In the genomic region with DNA sequence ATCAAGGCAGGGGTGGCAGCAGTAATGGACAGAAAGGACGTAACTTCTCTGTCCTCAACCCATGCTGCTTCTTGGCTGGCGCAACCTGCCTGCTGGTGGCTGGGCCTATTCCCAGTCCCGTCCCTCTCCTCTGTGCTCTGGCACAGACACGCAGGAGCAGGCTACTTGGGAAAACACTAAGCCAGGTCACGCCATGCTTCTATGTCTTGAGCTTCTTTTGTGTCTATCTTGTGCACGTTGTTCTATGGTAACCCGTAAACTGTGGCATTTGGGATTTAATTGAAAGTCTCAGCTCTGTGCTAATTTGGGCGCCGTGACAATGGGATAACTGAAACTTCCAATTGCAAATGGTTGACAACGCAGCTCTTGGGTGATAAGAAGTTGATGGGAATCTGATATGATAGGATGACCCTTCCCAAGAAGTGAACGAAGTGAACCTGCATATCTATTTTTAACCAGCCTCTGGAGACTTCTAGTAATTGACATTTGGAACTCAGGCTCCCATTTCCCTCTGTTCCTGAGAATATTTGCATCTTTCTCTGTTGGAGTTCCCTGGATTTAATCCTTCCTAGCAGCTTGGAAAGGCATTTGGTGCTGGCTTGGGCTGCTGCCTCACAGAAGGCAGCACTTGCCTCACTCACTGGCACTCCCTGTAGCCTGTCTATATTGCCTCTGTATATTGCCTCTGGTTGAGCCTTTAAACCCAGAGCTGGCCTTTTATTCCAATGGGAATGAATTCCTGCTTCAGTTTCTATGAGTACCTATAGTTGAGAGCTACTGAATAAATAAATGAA, we compare ENCODE assay signal across 12 mouse cellular contexts.
DNase-seq lines count a peak whose midpoint lies in the region; ATAC-seq and TF ChIP-seq lines count a peak whose summit lies in the region.
"Had no signal": no experiment of that assay in that cellular context is flagged by ENCODE, and none has a peak within 500 bp of the region (broad histone marks: within the 10 kb centered on the region; RNA-seq: fewer than 3 reads in every experiment).

No protein-coding gene starts in this region.

- no peaks in the 10 kb centered on the region; the same call in 1 of the 2 replicates for H3K4me1 ChIP-seq in hindbrain, embryonic 16.5 days (ENCODE audit: control insufficient read depth, insufficient read depth, low read depth, low read length)
- no peaks in the 10 kb centered on the region for H3K4me1 ChIP-seq in hindbrain, embryonic 13.5 days (replicated peaks)
- H3K4me1 ChIP-seq: liver, embryonic 15.5 days had no signal

- peak; percentile 62 for DNase-seq in brain, embryonic 14.5 days (ENCODE audit: low read depth)
- DNase-seq in cerebellum, adult 18-20 months, result peak; percentile 75 to 83
- DNase-seq in layer of hippocampus, adult 2 months (ENCODE audit: low spot score in 2 of 2), result peak; percentile 52 to 55
- DNase-seq in kidney, postnatal 4 days, result no peak
- DNase-seq in spleen, adult 12 weeks (ENCODE audit: low spot score), result no peak
- DNase-seq: kidney, adult 2 months; thymus, postnatal 25 days had no signal

- no peak for TF ChIP-seq CTCF in brain, embryonic 14.5 days (IDR thresholded peaks at IDR 0.05; ENCODE audit: borderline replicate concordance, extremely low read depth, insufficient read depth, insufficient read length)
- TF ChIP-seq CTCF in layer of hippocampus, adult 2 months (conservative IDR thresholded peaks at IDR 0.05), result no peak

- no peak overlapping the region for H3K27ac ChIP-seq in hindbrain, embryonic 16.5 days (ENCODE audit: low read depth, low read length)
- H3K27ac ChIP-seq in hindbrain, embryonic 13.5 days, result no peak overlapping the region
- H3K27ac ChIP-seq in layer of hippocampus, adult 2 months, result peak overlapping the region; percentile 80
- H3K27ac ChIP-seq: liver, embryonic 15.5 days; macrophage had no signal

- no peak overlapping the region for H3K4me2 ChIP-seq in hindbrain, embryonic 16.5 days (ENCODE audit: low read length)
- H3K4me2 ChIP-seq in hindbrain, embryonic 13.5 days, result no peak overlapping the region
- H3K4me2 ChIP-seq: liver, embryonic 15.5 days had no signal

- H3K27me3 ChIP-seq in hindbrain, embryonic 16.5 days (replicated peaks; ENCODE audit: control insufficient read depth, insufficient read depth, low read length), result no peaks in the 10 kb centered on the region
- no peaks in the 10 kb centered on the region for H3K27me3 ChIP-seq in hindbrain, embryonic 13.5 days
- H3K27me3 ChIP-seq: liver, embryonic 15.5 days had no signal

- peak; percentile 68; the same call in 1 of the 2 replicates for ATAC-seq in hindbrain, embryonic 16.5 days
- ATAC-seq in hindbrain, embryonic 13.5 days (ENCODE audit: low FRiP score), result no peak

- H3K4me3 ChIP-seq in hindbrain, embryonic 16.5 days (ENCODE audit: low read length), result no peak overlapping the region
- no peak overlapping the region for H3K4me3 ChIP-seq in hindbrain, embryonic 13.5 days
- H3K4me3 ChIP-seq in layer of hippocampus, adult 2 months, result no peak overlapping the region
- H3K4me3 ChIP-seq: erythroblast, embryonic 14.5 days; liver, embryonic 15.5 days had no signal

- no peaks in the 10 kb centered on the region for H3K36me3 ChIP-seq in hindbrain, embryonic 16.5 days (ENCODE audit: control insufficient read depth, insufficient read depth, low read length)
- no peaks in the 10 kb centered on the region for H3K36me3 ChIP-seq in hindbrain, embryonic 13.5 days
- H3K36me3 ChIP-seq: liver, embryonic 15.5 days had no signal

- TF ChIP-seq POLR2A in brain, embryonic 14.5 days (IDR thresholded peaks at IDR 0.05; ENCODE audit: borderline replicate concordance, extremely low read depth, insufficient read depth, insufficient read length, poor library complexity, severe bottlenecking), result no peak

- H3K9ac ChIP-seq in hindbrain, embryonic 16.5 days (ENCODE audit: low read depth, low read length), result no peak overlapping the region
- no peak overlapping the region for H3K9ac ChIP-seq in hindbrain, embryonic 13.5 days
- H3K9ac ChIP-seq: liver, embryonic 15.5 days had no signal

- no peaks in the 10 kb centered on the region for H3K9me3 ChIP-seq in hindbrain, embryonic 16.5 days (ENCODE audit: control insufficient read depth, low read length)
- no peaks in the 10 kb centered on the region for H3K9me3 ChIP-seq in hindbrain, embryonic 13.5 days
- H3K9me3 ChIP-seq: liver, embryonic 15.5 days had no signal

- 67% methylated on average over 11 of the region's 11 CpGs for WGBS in hindbrain, embryonic 16.5 days
- 84% methylated on average over 11 of the region's 11 CpGs for WGBS in hindbrain, embryonic 13.5 days

Comparison
In these comparisons a context has a peak if more than half of its experiments do, and no peak if none do; other contexts are left out.
1. DNase-seq: peak in brain, embryonic 14.5 days (single experiment), cerebellum, adult 18-20 months (2 of 2) and layer of hippocampus, adult 2 months (2 of 2); none in kidney, postnatal 4 days (0 of 2) and spleen, adult 12 weeks (single experiment).